Mouse (Mus musculus): ENCODE results near the gene Nid2. TPM values are rescaled to one million over a fixed set of nuclear protein-coding genes. Genes with fewer than 3 reads are reported as not detected.

Nid2 gene
- polyA plus RNA-seq, 1 experiment from 2014 or later, result 28.2 TPM

GRCm38 (mm10) chr14:19769441-19770200 is 18.6 kb downstream of the Nid2 start:
- Histone ChIP-seq H3K9ac (ENCODE audit: low read depth, low read length) (no peak overlapping the region), H3K27ac (ENCODE audit: low read length) (no peak overlapping the region), H3K4me2 (ENCODE audit: low read length) (no peak overlapping the region), H3K36me3 (ENCODE audit: control insufficient read depth, insufficient read depth, low read length) (no peaks in the 10 kb centered on the region), H3K9me3 (replicated peaks; ENCODE audit: control insufficient read depth, low read length, poor library complexity, severe bottlenecking) (no peaks in the 10 kb centered on the region), H3K27me3 (ENCODE audit: control insufficient read depth, insufficient read depth, low read depth, low read length) (no peaks in the 10 kb centered on the region), H3K4me1 (ENCODE audit: control insufficient read depth, insufficient read depth, low read length) (no peaks in the 10 kb centered on the region), H3K4me3 (ENCODE audit: low read depth, low read length) (no peak overlapping the region)
- WGBS, result 40% methylated on average over 6 of the region's 6 CpGs
- no peak for ATAC-seq

DNA sequence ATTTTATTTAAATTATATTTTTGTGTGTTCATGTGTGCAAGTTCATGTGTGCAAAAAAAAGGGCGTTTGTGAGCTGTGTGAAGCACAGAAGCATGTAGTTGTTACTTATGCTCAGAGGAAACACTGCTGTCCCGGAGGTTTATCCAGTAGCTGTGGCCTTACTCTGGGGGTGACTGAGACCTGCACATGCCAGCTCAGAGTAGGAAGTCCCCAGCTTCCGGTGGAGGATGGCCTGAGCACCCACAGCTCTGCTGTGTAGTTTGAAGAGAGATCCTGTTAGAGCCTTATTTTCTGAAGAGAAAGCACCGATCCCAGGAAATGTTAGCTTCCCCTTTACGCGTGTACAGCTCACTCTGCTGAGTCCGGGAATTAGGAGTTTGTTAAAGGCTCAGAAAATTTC is 20.1 kb downstream of the Nid2 start:
- H3K36me3 ChIP-seq (ENCODE audit: control insufficient read depth, insufficient read depth, low read length), result no peaks in the 10 kb centered on the region
- no peak overlapping the region for H3K4me2 ChIP-seq (ENCODE audit: low read length)
- H3K4me1 ChIP-seq (ENCODE audit: control insufficient read depth, insufficient read depth, low read length), result no peaks in the 10 kb centered on the region
- H3K27ac ChIP-seq (ENCODE audit: low read length), result no peak overlapping the region
- 80% methylated on average over 7 of the region's 7 CpGs for WGBS
- no peaks in the 10 kb centered on the region for H3K9me3 ChIP-seq (replicated peaks; ENCODE audit: control insufficient read depth, low read length, poor library complexity, severe bottlenecking)
- no peak for ATAC-seq
- no peak overlapping the region for H3K9ac ChIP-seq (ENCODE audit: low read depth, low read length)
- H3K4me3 ChIP-seq (ENCODE audit: low read depth, low read length), result no peak overlapping the region
- no peaks in the 10 kb centered on the region for H3K27me3 ChIP-seq (ENCODE audit: control insufficient read depth, insufficient read depth, low read depth, low read length)

DNA sequence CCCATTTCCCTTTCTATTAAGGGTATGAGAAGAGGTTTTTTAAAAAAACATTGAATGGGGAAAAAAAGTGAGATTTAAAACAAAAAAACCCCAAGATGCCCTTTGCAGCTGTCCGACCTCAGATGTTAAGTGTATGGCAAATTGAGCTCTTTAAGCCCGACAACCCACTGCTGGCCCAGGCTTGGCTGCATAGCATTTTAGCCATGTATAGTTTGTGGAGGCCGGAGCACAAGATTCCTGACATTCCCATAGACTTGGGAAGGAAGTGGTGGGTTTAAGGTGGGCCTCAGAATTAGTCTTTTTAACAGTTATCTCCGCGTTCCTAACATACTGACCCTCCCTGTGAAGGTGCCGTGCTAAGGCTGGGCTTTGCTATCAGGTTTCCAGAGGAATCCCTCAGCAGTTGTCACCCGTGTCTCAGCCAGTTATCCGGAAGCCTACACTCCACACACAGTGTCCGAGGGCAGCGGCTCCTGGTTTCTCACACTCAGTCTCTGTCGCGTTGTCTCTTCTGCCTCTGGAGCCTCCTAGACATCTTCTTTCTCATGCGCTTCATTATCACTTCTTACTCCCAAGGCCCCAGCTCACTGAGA is 23.1 kb downstream of the Nid2 start:
- no peak overlapping the region for H3K9ac ChIP-seq (ENCODE audit: low read depth, low read length)
- 88% methylated on average over 13 of the region's 13 CpGs for WGBS
- no peaks in the 10 kb centered on the region for H3K27me3 ChIP-seq (ENCODE audit: control insufficient read depth, insufficient read depth, low read depth, low read length)
- H3K4me1 ChIP-seq (ENCODE audit: control insufficient read depth, insufficient read depth, low read length), result no peaks in the 10 kb centered on the region
- ATAC-seq, result no peak
- H3K4me2 ChIP-seq (ENCODE audit: low read length), result no peak overlapping the region
- no peak overlapping the region for H3K27ac ChIP-seq (ENCODE audit: low read length)
- no peaks in the 10 kb centered on the region for H3K9me3 ChIP-seq (replicated peaks; ENCODE audit: control insufficient read depth, low read length, poor library complexity, severe bottlenecking)
- H3K36me3 ChIP-seq (ENCODE audit: control insufficient read depth, insufficient read depth, low read length), result no peaks in the 10 kb centered on the region
- H3K4me3 ChIP-seq (ENCODE audit: low read depth, low read length), result no peak overlapping the region

- WGBS, result 99% methylated on average over 4 of the region's 4 CpGs
Measured at GRCm38 (mm10) chr14:19775491-19775890, 24.4 kb downstream of the Nid2 start.

DNA sequence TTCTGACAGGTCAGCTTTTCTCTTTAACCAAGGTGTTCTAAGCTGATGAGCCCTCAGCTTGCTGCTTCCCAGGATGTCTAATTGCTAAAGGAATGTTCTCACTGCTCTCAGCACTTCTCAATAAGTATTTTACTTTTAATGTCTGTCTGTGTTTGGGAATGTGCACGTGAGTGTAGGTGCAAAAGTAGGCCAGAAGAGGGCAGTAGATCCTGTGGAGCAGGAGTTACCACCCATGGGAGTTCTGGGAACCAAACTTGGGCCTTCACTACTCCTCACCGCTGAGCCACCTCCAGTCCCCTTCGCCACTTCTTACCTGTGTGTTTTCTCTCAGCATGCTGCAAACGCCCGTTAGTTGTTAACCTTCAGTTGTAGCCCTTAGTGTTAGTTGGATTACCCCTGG is 25.1 kb downstream of the Nid2 start:
- WGBS, result 98% methylated on average over 5 of the region's 5 CpGs
- Histone ChIP-seq H3K36me3 (ENCODE audit: control insufficient read depth, insufficient read depth, low read length) (no peaks in the 10 kb centered on the region), H3K9ac (ENCODE audit: low read depth, low read length) (no peak overlapping the region), H3K4me3 (ENCODE audit: low read depth, low read length) (no peak overlapping the region), H3K27me3 (ENCODE audit: control insufficient read depth, insufficient read depth, low read depth, low read length) (no peaks in the 10 kb centered on the region), H3K27ac (ENCODE audit: low read length) (no peak overlapping the region), H3K9me3 (replicated peaks; ENCODE audit: control insufficient read depth, low read length, poor library complexity, severe bottlenecking) (no peaks in the 10 kb centered on the region), H3K4me1 (ENCODE audit: control insufficient read depth, insufficient read depth, low read length) (no peaks in the 10 kb centered on the region), H3K4me2 (ENCODE audit: low read length) (no peak overlapping the region)
- ATAC-seq, result no peak

More at GRCm38 (mm10) chr14:19775491-19775890, 24.4 kb downstream of the Nid2 start:
- H3K4me2 ChIP-seq (ENCODE audit: low read length), result no peak overlapping the region
- ATAC-seq, result no peak
- no peaks in the 10 kb centered on the region for H3K4me1 ChIP-seq (ENCODE audit: control insufficient read depth, insufficient read depth, low read length)
- H3K27ac ChIP-seq (ENCODE audit: low read length), result no peak overlapping the region
- no peak overlapping the region for H3K9ac ChIP-seq (ENCODE audit: low read depth, low read length)
- H3K9me3 ChIP-seq (replicated peaks; ENCODE audit: control insufficient read depth, low read length, poor library complexity, severe bottlenecking), result no peaks in the 10 kb centered on the region
- H3K4me3 ChIP-seq (ENCODE audit: low read depth, low read length), result no peak overlapping the region
- H3K27me3 ChIP-seq (ENCODE audit: control insufficient read depth, insufficient read depth, low read depth, low read length), result no peaks in the 10 kb centered on the region
- H3K36me3 ChIP-seq (ENCODE audit: control insufficient read depth, insufficient read depth, low read length), result no peaks in the 10 kb centered on the region

- H3K36me3 ChIP-seq (ENCODE audit: control insufficient read depth, insufficient read depth, low read length), result no peaks in the 10 kb centered on the region
- no peak overlapping the region for H3K9ac ChIP-seq (ENCODE audit: low read depth, low read length)
- ATAC-seq, result no peak
- no peak overlapping the region for H3K27ac ChIP-seq (ENCODE audit: low read length)
- H3K4me1 ChIP-seq (ENCODE audit: control insufficient read depth, insufficient read depth, low read length), result no peaks in the 10 kb centered on the region
- no peaks in the 10 kb centered on the region for H3K27me3 ChIP-seq (ENCODE audit: control insufficient read depth, insufficient read depth, low read depth, low read length)
- WGBS, result 46% methylated on average over 6 of the region's 6 CpGs
- H3K9me3 ChIP-seq (replicated peaks; ENCODE audit: control insufficient read depth, low read length, poor library complexity, severe bottlenecking), result no peaks in the 10 kb centered on the region
- H3K4me3 ChIP-seq (ENCODE audit: low read depth, low read length), result no peak overlapping the region
- H3K4me2 ChIP-seq (ENCODE audit: low read length), result no peak overlapping the region
Measured at GRCm38 (mm10) chr14:19776890-19777289, 25.8 kb downstream of the Nid2 start.

DNA sequence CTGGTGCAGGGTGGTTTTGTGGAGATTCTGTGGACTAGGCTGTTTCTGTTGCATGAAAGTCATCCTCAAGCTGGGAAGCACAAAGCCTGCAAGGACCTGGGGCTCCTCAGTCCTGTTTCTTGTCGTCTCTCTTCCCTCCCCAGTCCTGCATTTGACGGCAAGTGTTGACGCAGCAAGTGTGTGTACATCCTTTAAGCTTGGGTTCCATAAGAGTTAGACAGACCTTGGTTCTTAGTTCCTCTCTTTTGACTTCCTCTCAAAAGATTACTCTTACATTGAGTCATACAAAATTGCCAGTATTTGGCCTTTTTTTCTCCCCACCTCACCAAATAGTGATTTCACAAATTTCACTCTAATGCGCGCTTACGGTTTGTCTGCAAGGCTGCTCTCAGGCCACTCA is 26.3 kb downstream of the Nid2 start:
- no peak for ATAC-seq

DNA sequence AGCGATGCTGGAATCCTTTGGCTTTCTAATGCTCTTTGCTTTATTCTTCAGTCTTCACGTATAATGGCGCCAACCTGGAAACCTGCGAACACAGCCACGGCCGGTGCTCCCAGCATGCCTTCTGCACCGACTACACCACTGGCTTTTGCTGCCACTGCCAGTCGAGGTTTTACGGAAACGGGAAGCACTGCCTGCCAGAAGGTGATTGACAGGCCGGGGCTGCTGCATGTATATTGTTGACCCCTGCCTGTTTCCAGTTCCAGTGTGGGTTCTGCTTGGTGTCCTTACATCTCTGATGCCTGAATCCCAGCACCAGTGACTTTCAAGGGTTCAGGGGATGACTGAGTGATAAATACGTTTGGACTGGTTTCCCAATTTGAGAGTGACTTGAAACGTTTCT is 26.9 kb downstream of the Nid2 start:
- H3K27me3 ChIP-seq (ENCODE audit: control insufficient read depth, insufficient read depth, low read depth, low read length), result no peaks in the 10 kb centered on the region
- no peaks in the 10 kb centered on the region for H3K4me1 ChIP-seq (ENCODE audit: control insufficient read depth, insufficient read depth, low read length)
- H3K9me3 ChIP-seq (replicated peaks; ENCODE audit: control insufficient read depth, low read length, poor library complexity, severe bottlenecking), result no peaks in the 10 kb centered on the region
- no peak overlapping the region for H3K9ac ChIP-seq (ENCODE audit: low read depth, low read length)
- WGBS, result 87% methylated on average over 13 of the region's 13 CpGs
- no peak overlapping the region for H3K4me3 ChIP-seq (ENCODE audit: low read depth, low read length)
- no peak overlapping the region for H3K27ac ChIP-seq (ENCODE audit: low read length)
- H3K4me2 ChIP-seq (ENCODE audit: low read length), result no peak overlapping the region
- no peaks in the 10 kb centered on the region for H3K36me3 ChIP-seq (ENCODE audit: control insufficient read depth, insufficient read depth, low read length)
- ATAC-seq, result no peak

More for the DNA sequence above, 26.3 kb downstream of the Nid2 start:
- no peaks in the 10 kb centered on the region for H3K27me3 ChIP-seq (ENCODE audit: control insufficient read depth, insufficient read depth, low read depth, low read length)
- H3K9ac ChIP-seq (ENCODE audit: low read depth, low read length), result no peak overlapping the region
- H3K4me1 ChIP-seq (ENCODE audit: control insufficient read depth, insufficient read depth, low read length), result no peaks in the 10 kb centered on the region
- H3K27ac ChIP-seq (ENCODE audit: low read length), result no peak overlapping the region
- no peak overlapping the region for H3K4me3 ChIP-seq (ENCODE audit: low read depth, low read length)
- H3K36me3 ChIP-seq (ENCODE audit: control insufficient read depth, insufficient read depth, low read length), result no peaks in the 10 kb centered on the region
- no peaks in the 10 kb centered on the region for H3K9me3 ChIP-seq (replicated peaks; ENCODE audit: control insufficient read depth, low read length, poor library complexity, severe bottlenecking)
- H3K4me2 ChIP-seq (ENCODE audit: low read length), result no peak overlapping the region
- 89% methylated on average over 6 of the region's 6 CpGs for WGBS

- WGBS, result 82% methylated on average over 9 of the region's 9 CpGs
Measured at GRCm38 (mm10) chr14:19785797-19786588, 34.9 kb downstream of the Nid2 start.

More at GRCm38 (mm10) chr14:19785797-19786588, 34.9 kb downstream of the Nid2 start:
- Histone ChIP-seq H3K36me3 (ENCODE audit: control insufficient read depth, insufficient read depth, low read length) (no peaks in the 10 kb centered on the region), H3K4me1 (ENCODE audit: control insufficient read depth, insufficient read depth, low read length) (no peaks in the 10 kb centered on the region), H3K9me3 (replicated peaks; ENCODE audit: control insufficient read depth, low read length, poor library complexity, severe bottlenecking) (no peaks in the 10 kb centered on the region), H3K27me3 (ENCODE audit: control insufficient read depth, insufficient read depth, low read depth, low read length) (no peaks in the 10 kb centered on the region), H3K4me2 (ENCODE audit: low read length) (no peak overlapping the region), H3K27ac (ENCODE audit: low read length) (no peak overlapping the region), H3K4me3 (ENCODE audit: low read depth, low read length) (no peak overlapping the region), H3K9ac (ENCODE audit: low read depth, low read length) (no peak overlapping the region)
- ATAC-seq, result no peak

Data from midbrain, embryonic 16.5 days (tissue).